Mouse (Mus musculus) stomach, postnatal 0 days (tissue): ENCODE results near the gene Pde4c. TPM values are rescaled to one million over a fixed set of nuclear protein-coding genes. Genes with fewer than 3 reads are reported as not detected.
A peak's percentile ranks its signal among the peaks of the same experiment; 100 is the strongest.

Experiments
- ATAC-seq: fragments of 200-750 bp; cut with Nextera tagmentation; 2 replicates; pipeline ENCODE4 v1.8.0; 2017; ENCODE audit not compliant: low FRiP score, low TSS enrichment
- DNase-seq: peaks from one replicate; pipeline ENCODE4 v3.0.0-alpha.2; 2016; ENCODE audit warnings: low spot score
- H3K27ac ChIP-seq: fragments of 300-500 bp; sonication (generic); replicated peaks from 2 replicates; pipeline ENCODE4 v1.5.1; 2014; ENCODE audit warnings: mild to moderate bottlenecking, control low read depth
- H3K27me3 ChIP-seq: fragments of 300-500 bp; sonication (generic); 2 replicates; pipeline ENCODE4 v1.6.1; 2014; ENCODE audit warnings: low read length; ENCODE audit not compliant: control insufficient read depth, insufficient read depth
- H3K36me3 ChIP-seq: fragments of 300-500 bp; sonication (generic); 2 replicates; pipeline ENCODE4 v1.6.1; 2014; ENCODE audit warnings: low read length, mixed read lengths; ENCODE audit not compliant: control insufficient read depth, insufficient read depth
- H3K4me1 ChIP-seq: fragments of 300-500 bp; sonication (generic); replicated peaks from 2 replicates; pipeline ENCODE4 v1.6.1; 2014; ENCODE audit warnings: antibody characterized with exemption; ENCODE audit not compliant: control insufficient read depth, insufficient read depth
- H3K4me2 ChIP-seq: fragments of 300-500 bp; sonication (generic); replicated peaks from 2 replicates; pipeline ENCODE4 v1.6.1; 2014; ENCODE audit warnings: low read depth, mild to moderate bottlenecking, control low read depth, moderate library complexity
- H3K4me3 ChIP-seq: fragments of 300-500 bp; sonication (generic); 2 replicates; pipeline ENCODE4 v1.5.1; 2014; ENCODE audit warnings: low read depth, low read length, control low read depth
- H3K9ac ChIP-seq: fragments of 300-500 bp; sonication (generic); 2 replicates; pipeline ENCODE4 v1.6.1; 2014; ENCODE audit warnings: mild to moderate bottlenecking, low read length, control low read depth, mixed read lengths
- H3K9me3 ChIP-seq: fragments of 300-500 bp; sonication (generic); 2 replicates; pipeline ENCODE4 v1.6.1; 2016; ENCODE audit warnings: low read length; ENCODE audit not compliant: control insufficient read depth
- CTCF ChIP-seq: IDR thresholded peaks from 2 replicates; pipeline ENCODE4 v1.5.1; 2016; ENCODE audit warnings: antibody characterized with exemption, low read depth, mild to moderate bottlenecking, moderate library complexity
- EP300 ChIP-seq: optimal IDR thresholded peaks from 2 replicates; pipeline ENCODE3; 2016; ENCODE audit warnings: antibody characterized with exemption
- WGBS: fragments of 180-500 bp; shearing (Covaris S2); extraction: QIAGEN DNeasy Blood & Tissue Kit; methylation state at CpG from one replicate; pipeline ENCODE4 v1.1.7; 2014; 5-methylcytosine and 5-hydroxymethylcytosine counted together
- polyA plus RNA-seq: library from polyadenylated mRNA; unstranded; fragments of >200 nt; fragmentation: Nextera tagmentation; extraction: Ambion mirVana; gene quantifications from 2 replicates; pipeline ENCODE4 v1.2.1, GENCODE M21; 2015

Gene Pde4c
- polyA plus RNA-seq, 1 experiment from 2014 or later = 0.27 TPM

DNA sequence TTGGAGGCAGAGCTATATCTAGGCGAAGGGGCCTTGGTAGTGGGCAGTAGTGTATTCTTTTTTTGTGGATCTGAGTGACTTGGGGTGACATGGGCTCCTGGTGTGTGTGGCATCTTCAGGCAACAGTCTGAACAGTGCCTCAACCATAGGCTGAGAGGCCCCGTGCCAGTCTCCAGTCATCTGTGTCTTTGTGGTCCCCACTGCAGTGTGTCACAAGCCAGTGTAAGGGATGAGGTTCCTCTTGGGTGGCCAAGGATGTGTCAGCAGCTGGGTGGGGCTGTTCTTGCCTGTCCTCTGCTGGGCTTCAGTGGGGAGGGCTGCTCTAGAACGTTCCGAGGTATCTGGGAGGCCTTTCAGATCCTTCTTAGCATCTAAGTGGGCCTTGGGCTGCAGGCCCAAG is 7.4 kb downstream of the Pde4c start:
- 84% methylated on average over 4 of the region's 4 CpGs for WGBS

DNA sequence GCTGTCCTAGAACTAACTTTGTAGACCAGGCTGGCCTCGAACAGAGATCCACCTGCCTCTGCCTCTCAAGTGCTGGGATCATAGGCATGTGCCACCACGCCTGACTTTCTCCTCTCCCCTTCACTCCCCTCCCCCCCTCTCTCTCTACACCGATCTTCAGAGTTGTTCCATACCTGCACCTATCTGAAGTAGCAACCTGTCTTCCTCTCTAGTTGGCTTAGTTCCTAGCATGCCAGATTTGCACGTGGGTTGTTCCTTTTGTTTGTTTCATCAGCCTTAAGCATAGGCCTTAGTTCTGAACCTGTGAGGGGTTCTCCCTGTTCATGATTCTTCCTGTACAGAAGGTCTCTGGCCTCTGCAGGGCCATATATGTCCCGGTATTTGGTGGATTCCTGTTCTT is 14.2 kb downstream of the Pde4c start:
- H3K4me1 ChIP-seq = no peaks in the 10 kb centered on the region
- ATAC-seq (no peak), DNase-seq (no peak)
- H3K4me2 ChIP-seq = no peak overlapping the region
- TF ChIP-seq CTCF (no peak), EP300 (no peak)
- H3K4me3 ChIP-seq = no peak overlapping the region
- WGBS = 57% methylated on average over 5 of the region's 5 CpGs
- H3K36me3 ChIP-seq = no peaks in the 10 kb centered on the region
- H3K27me3 ChIP-seq = 0 out of 2 replicates have a peak, but pooled peaks cover 2% of the 10 kb centered on the region
- H3K9me3 ChIP-seq = no peaks in the 10 kb centered on the region
- no peak overlapping the region for H3K27ac ChIP-seq
- no peak overlapping the region for H3K9ac ChIP-seq

More for the DNA sequence above, 7.4 kb downstream of the Pde4c start:
- no peaks in the 10 kb centered on the region for H3K4me1 ChIP-seq
- no peak overlapping the region for H3K4me3 ChIP-seq
- no peaks in the 10 kb centered on the region for H3K36me3 ChIP-seq
- H3K27me3 ChIP-seq = peaks cover 3% of the 10 kb centered on the region; the same call in 1 of the 2 replicates
- TF ChIP-seq CTCF (no peak), EP300 (no peak)
- H3K27ac ChIP-seq = no peak overlapping the region
- DNase-seq = no peak
- no peak overlapping the region for H3K4me2 ChIP-seq
- H3K9me3 ChIP-seq = no peaks in the 10 kb centered on the region
- no peak; the same call in 1 of the 2 replicates for ATAC-seq
- H3K9ac ChIP-seq = no peak overlapping the region

GRCm38 (mm10) chr8:70738211-70738610 is 14.7 kb downstream of the Pde4c start:
- H3K9ac ChIP-seq = no peak overlapping the region
- H3K4me1 ChIP-seq = no peaks in the 10 kb centered on the region
- TF ChIP-seq CTCF (no peak), EP300 (no peak)
- H3K36me3 ChIP-seq = no peaks in the 10 kb centered on the region
- 48% methylated on average over 3 of the region's 3 CpGs for whole genome bisulfite sequencing
- no peak overlapping the region for H3K4me3 ChIP-seq
- ATAC-seq (no peak), DNase-seq (no peak)
- H3K27me3 ChIP-seq = 0 out of 2 replicates have a peak, but pooled peaks cover 4% of the 10 kb centered on the region
- H3K27ac ChIP-seq = no peak overlapping the region
- no peak overlapping the region for H3K4me2 ChIP-seq
- H3K9me3 ChIP-seq = no peaks in the 10 kb centered on the region

DNA sequence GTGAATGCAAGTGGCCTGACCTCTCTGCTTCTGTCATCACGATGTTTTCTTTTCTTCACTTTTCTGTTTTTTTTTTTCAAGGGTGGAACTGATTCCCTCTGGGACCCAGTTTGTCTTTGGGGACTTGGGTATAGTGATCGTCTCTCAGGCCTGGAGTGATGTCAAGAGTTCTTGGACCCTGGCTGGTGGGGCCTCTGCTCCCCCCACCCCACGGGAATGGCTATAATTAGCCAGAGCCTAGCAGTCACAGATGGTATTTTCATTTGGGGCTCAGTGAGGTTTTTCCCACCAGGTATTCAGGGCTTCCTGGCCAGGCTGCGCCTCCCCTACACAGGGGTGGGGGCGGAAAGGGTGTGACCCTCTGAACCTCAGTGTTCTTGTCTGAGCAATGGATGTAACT is 18.1 kb downstream of the Pde4c start:
- Histone ChIP-seq H3K9me3 (no peaks in the 10 kb centered on the region), H3K9ac (no peak overlapping the region), H3K27me3 (0 out of 2 replicates have a peak, but pooled peaks cover 5% of the 10 kb centered on the region), H3K4me3 (no peak overlapping the region), H3K36me3 (no peaks in the 10 kb centered on the region), H3K27ac (no peak overlapping the region), H3K4me1 (0 out of 2 replicates have a peak, but pooled peaks cover 3% of the 10 kb centered on the region), H3K4me2 (no peak overlapping the region)
- WGBS = 52% methylated on average over 5 of the region's 5 CpGs
- DNase-seq = no peak
- no peak for ATAC-seq
- no peak for TF ChIP-seq CTCF

DNA sequence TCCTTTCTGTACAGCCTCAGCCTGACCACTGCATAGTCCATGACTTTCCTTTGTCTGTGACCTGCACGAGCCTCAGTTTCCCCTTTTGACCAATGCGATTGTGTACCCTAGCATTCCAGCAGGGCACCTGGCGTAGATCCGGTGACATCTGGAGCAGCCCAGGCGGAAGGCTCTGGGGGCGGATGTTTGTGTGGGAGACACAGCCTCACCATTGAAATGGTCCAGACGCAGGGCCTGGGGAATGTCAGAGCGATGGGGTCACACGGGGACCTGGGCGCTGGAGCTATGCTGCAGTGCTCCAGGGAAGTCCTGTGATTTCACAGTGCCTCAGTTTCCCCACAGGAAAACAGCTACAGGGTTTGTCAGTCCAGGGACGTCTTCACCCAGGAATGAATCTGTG is 18.7 kb downstream of the Pde4c start:
- TF ChIP-seq CTCF (no peak), EP300 (no peak)

DNA sequence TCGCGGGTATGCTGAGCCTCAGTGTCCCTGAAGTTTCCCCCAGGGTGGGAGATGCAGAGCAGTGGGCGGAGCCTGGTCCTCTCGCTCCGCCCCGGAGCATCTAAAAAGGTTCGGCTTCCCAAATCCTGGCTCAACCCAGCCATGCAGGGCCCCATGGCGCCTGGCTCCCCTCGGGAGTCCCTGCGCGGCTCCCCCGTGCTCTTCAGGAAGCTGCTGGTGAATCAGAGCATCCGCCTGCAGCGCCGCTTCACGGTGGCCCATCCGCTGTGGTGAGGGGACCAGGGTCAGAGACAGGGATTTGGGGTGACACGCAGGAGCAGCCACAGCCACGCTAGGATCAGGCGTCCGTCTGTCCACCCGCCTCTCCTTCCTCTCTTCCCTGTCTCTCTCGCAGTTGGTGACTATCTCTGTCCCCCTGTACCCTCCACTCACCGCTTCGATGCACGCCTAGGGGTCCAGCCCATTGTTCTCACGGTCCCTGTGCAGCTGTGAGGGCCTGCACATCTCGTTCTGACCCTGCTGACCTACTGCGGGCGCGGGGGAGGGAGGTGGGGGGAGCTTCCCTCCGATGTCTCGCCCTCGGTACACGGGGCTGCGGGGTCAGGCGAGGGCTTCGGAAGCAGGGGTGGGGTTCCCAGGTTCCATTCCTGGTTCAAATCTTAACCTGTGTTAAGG is 19.6 kb downstream of the Pde4c start:
- 6% methylated on average over 36 of the region's 38 CpGs for WGBS
- TF ChIP-seq CTCF = no peak
- TF ChIP-seq EP300 = no peak
- H3K4me2 ChIP-seq = peak overlapping the region; percentile 49; the same call in 1 of the 2 replicates
- 0 out of 2 replicates have a peak, but pooled peaks cover 3% of the 10 kb centered on the region for H3K4me1 ChIP-seq
- H3K9ac ChIP-seq = no peak overlapping the region
- no peak for ATAC-seq
- H3K9me3 ChIP-seq = no peaks in the 10 kb centered on the region
- no peak overlapping the region for H3K27ac ChIP-seq
- no peak for DNase-seq
- H3K27me3 ChIP-seq = 0 out of 2 replicates have a peak, but pooled peaks cover 5% of the 10 kb centered on the region
- peak overlapping the region; percentile 28; the same call in 1 of the 2 replicates for H3K4me3 ChIP-seq
- H3K36me3 ChIP-seq = no peaks in the 10 kb centered on the region

More for the DNA sequence above, 18.7 kb downstream of the Pde4c start:
- DNase-seq = no peak
- ATAC-seq = no peak
- no peaks in the 10 kb centered on the region for H3K9me3 ChIP-seq
- no peak overlapping the region for H3K4me3 ChIP-seq
- 0 out of 2 replicates have a peak, but pooled peaks cover 3% of the 10 kb centered on the region for H3K4me1 ChIP-seq
- no peaks in the 10 kb centered on the region for H3K36me3 ChIP-seq
- H3K9ac ChIP-seq = no peak overlapping the region
- no peak overlapping the region for H3K27ac ChIP-seq
- 48% methylated on average over 11 of the region's 11 CpGs for WGBS
- H3K4me2 ChIP-seq = no peak overlapping the region
- H3K27me3 ChIP-seq = 0 out of 2 replicates have a peak, but pooled peaks cover 5% of the 10 kb centered on the region
